Mouse (Mus musculus): ENCODE results near the gene Brf1. TPM values are rescaled to one million over a fixed set of nuclear protein-coding genes. Genes with fewer than 3 reads are reported as not detected.

The Brf1 gene
- polyA plus RNA-seq, 1 experiment = 27.2 TPM

DNA sequence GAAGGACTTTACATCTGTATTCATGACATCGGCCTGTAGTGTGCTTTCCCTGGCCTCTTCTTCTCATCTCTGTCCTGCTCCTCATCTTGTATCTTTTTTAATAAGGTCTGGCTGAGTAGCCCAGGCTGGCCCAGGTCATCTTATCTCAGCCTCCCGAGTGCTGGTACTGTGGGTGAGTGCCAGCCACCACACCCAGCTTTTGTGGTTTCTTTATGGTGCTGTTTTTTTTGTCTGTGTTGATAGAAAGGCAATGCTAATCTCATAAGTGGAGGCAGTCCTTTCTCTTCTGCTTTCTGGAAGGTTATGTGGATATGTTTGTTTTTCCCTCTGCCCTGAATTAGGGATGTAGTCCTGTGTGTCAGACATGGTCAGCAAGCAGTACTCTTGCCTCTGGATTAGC, 42.0 kb upstream of the Brf1 start:
- Histone ChIP-seq H3K36me3 (ENCODE audit: control insufficient read depth, insufficient read depth) (peaks cover 34% of the 10 kb centered on the region), H3K79me2 (ENCODE audit: control insufficient read depth, insufficient read depth) (peaks cover 76% of the 10 kb centered on the region), H3K27me3 (ENCODE audit: control insufficient read depth, insufficient read depth, insufficient read length) (no peaks in the 10 kb centered on the region), H3K79me3 (ENCODE audit: low read depth) (peaks cover 21% of the 10 kb centered on the region), H3K4me3 (ENCODE audit: insufficient read depth, poor library complexity, severe bottlenecking) (no peak overlapping the region), H3ac (ENCODE audit: control insufficient read depth, insufficient read length, low read depth) (no peak overlapping the region)
- TF ChIP-seq MYOD1 (IDR thresholded peaks at IDR 0.05; ENCODE audit: control insufficient read depth, insufficient read length, low read depth) (no peak), CEBPB (IDR thresholded peaks at IDR 0.05; ENCODE audit: low read depth) (no peak), MAX (IDR thresholded peaks at IDR 0.05) (no peak), FOSL1 (IDR thresholded peaks at IDR 0.05; ENCODE audit: insufficient read depth, low read length, poor library complexity, severe bottlenecking) (no peak), USF1 (IDR thresholded peaks at IDR 0.05; ENCODE audit: low read depth) (no peak)

DNA sequence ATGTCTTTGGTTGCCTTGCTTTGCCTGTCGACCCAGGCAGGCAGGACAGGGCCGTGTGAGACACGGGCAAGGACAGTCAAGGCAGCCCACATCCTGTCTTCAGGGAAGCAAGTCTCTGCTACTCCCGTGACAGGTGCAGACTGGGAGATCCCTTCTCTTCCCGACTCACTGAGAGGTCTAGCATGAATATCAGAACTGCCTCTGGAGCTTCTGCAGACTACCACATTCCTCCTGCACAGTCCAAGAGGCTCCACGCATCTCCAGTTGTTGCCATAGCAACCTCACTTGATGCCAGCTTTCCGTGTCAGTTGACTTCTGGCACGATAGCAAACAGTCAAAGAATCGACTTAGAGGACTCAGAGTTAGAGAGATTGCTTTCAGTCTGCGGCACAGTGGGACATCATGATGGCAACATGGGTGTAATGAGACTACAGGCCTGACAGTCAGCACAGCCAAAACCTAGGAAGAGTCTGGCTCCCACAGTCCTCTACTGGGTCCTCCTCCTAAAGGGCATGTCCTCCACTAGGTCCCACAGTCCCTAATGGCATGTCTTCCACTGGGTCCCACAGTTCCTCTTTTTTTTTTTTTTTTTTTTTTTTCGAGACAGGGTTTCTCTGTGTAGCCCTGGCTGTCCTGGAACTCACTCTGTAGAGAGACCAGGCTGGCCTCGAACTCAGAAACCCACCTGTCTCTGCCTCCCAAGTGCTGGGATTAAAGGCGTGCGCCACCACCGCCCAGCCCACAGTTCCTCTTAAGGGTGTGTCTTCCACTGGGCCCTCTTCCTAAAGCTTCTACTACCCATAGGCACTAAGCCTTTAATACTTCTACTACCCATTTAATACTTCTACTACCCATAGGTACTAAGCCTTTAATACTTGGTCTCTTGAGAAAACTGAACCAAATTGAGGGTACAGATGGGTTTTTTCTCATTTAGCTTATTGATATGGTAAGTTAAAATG, 41.3 kb upstream of the Brf1 start:
- Histone ChIP-seq H3K4me3 (ENCODE audit: insufficient read depth, poor library complexity, severe bottlenecking) (no peak overlapping the region), H3K79me2 (ENCODE audit: control insufficient read depth, insufficient read depth) (peaks cover 83% of the 10 kb centered on the region), H3K36me3 (ENCODE audit: control insufficient read depth, insufficient read depth) (peaks cover 35% of the 10 kb centered on the region), H3ac (ENCODE audit: control insufficient read depth, insufficient read length, low read depth) (no peak overlapping the region), H3K79me3 (ENCODE audit: low read depth) (peaks cover 24% of the 10 kb centered on the region), H3K27me3 (ENCODE audit: control insufficient read depth, insufficient read depth, insufficient read length) (no peaks in the 10 kb centered on the region)
- TF ChIP-seq MYOD1 (IDR thresholded peaks at IDR 0.05; ENCODE audit: control insufficient read depth, insufficient read length, low read depth) (peak; percentile 77), MAX (IDR thresholded peaks at IDR 0.05) (no peak)

DNA sequence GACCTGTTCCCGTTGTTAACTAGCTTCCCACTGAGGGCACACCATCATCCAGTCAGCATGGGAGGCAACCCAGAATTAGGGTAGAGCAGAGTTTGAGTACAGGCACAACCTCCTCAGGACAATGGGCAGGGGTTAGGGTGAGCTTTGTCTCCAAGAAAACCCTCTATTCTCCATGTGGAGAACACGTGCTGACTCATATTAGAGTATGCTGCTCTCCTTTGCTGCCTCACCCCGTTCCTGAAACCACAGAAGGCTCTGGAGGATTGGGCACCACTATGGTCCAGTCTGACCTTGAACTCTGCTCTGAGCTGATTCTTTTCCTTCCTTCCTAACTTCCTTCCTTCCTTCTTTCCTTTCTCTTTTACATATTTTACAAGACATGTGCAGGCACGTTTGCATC, 37.9 kb upstream of the Brf1 start:
- Histone ChIP-seq H3K79me2 (ENCODE audit: control insufficient read depth, insufficient read depth) (peaks cover 99% of the 10 kb centered on the region), H3K36me3 (ENCODE audit: control insufficient read depth, insufficient read depth) (peaks cover 30% of the 10 kb centered on the region), H3K4me3 (ENCODE audit: insufficient read depth, poor library complexity, severe bottlenecking) (no peak overlapping the region), H3K27me3 (ENCODE audit: control insufficient read depth, insufficient read depth, insufficient read length) (no peaks in the 10 kb centered on the region), H3ac (ENCODE audit: control insufficient read depth, insufficient read length, low read depth) (no peak overlapping the region), H3K79me3 (ENCODE audit: low read depth) (peaks cover 39% of the 10 kb centered on the region)
- TF ChIP-seq MYOD1 (IDR thresholded peaks at IDR 0.05; ENCODE audit: control insufficient read depth, insufficient read length, low read depth) (no peak), CEBPB (IDR thresholded peaks at IDR 0.05; ENCODE audit: low read depth) (no peak), MYOG (IDR thresholded peaks at IDR 0.05; ENCODE audit: control insufficient read depth, extremely low read depth, insufficient read length) (no peak), USF1 (IDR thresholded peaks at IDR 0.05; ENCODE audit: low read depth) (peak; percentile 65), MAX (IDR thresholded peaks at IDR 0.05) (peak; percentile 95), FOSL1 (IDR thresholded peaks at IDR 0.05; ENCODE audit: insufficient read depth, low read length, poor library complexity, severe bottlenecking) (no peak), CTCF (IDR thresholded peaks at IDR 0.05; ENCODE audit: control insufficient read depth, insufficient read depth, insufficient read length) (no peak)

DNA sequence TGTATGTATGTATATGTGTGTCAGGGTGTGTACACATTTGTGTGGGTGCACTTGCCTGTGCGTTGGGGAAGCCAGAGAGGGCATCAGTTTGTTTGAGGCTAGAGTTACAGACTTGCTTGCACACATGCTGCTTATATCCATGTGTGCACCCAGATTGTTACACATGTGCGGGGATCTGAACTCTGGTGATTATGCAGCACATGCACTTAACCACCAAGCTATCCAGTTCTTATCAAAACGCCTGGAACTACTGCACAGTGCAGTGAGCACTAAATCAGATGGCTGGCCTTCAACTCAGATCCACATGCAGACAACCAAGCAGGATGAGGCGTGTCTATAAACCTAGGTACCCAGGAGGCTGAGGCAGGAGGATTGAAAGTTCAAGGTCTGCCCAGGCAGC, 36.5 kb upstream of the Brf1 start:
- Histone ChIP-seq H3ac (ENCODE audit: control insufficient read depth, insufficient read length, low read depth) (no peak overlapping the region), H3K27me3 (ENCODE audit: control insufficient read depth, insufficient read depth, insufficient read length) (no peaks in the 10 kb centered on the region), H3K36me3 (ENCODE audit: control insufficient read depth, insufficient read depth) (peaks cover 30% of the 10 kb centered on the region), H3K79me3 (ENCODE audit: low read depth) (peaks cover 46% of the 10 kb centered on the region), H3K79me2 (ENCODE audit: control insufficient read depth, insufficient read depth) (peaks cover 99% of the 10 kb centered on the region), H3K4me3 (ENCODE audit: insufficient read depth, poor library complexity, severe bottlenecking) (no peak overlapping the region)
- TF ChIP-seq CTCF (IDR thresholded peaks at IDR 0.05; ENCODE audit: control insufficient read depth, insufficient read depth, insufficient read length) (no peak), MYOD1 (IDR thresholded peaks at IDR 0.05; ENCODE audit: control insufficient read depth, insufficient read length, low read depth) (no peak), USF1 (IDR thresholded peaks at IDR 0.05; ENCODE audit: low read depth) (no peak), MAX (IDR thresholded peaks at IDR 0.05) (no peak), CEBPB (IDR thresholded peaks at IDR 0.05; ENCODE audit: low read depth) (no peak), FOSL1 (IDR thresholded peaks at IDR 0.05; ENCODE audit: insufficient read depth, low read length, poor library complexity, severe bottlenecking) (no peak), MYOG (IDR thresholded peaks at IDR 0.05; ENCODE audit: control insufficient read depth, extremely low read depth, insufficient read length) (no peak)

DNA sequence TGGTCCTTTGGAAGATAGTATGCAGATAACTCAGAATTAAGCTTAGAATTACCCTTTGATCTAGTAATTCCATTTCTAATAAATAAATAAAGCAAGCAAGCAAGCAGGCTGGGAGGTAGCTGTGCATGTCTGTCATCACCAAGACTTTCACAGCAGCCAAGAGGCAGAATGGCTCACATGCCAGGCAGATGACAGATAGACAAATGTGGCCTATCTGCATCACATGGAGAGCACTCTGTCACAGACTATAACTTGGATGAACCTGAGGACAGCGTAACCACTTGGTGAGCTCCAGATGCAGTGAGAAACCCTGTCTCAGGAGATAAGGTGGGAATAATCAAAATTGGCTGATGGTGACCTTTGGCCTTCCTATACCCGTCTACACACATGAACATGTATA, 34.6 kb upstream of the Brf1 start:
- no peaks in the 10 kb centered on the region for H3K27me3 ChIP-seq (ENCODE audit: control insufficient read depth, insufficient read depth, insufficient read length)
- no peak overlapping the region for H3ac ChIP-seq (ENCODE audit: control insufficient read depth, insufficient read length, low read depth)
- peaks cover 56% of the 10 kb centered on the region for H3K79me3 ChIP-seq (ENCODE audit: low read depth)
- TF ChIP-seq MYOG (IDR thresholded peaks at IDR 0.05; ENCODE audit: control insufficient read depth, extremely low read depth, insufficient read length) (no peak), CEBPB (IDR thresholded peaks at IDR 0.05; ENCODE audit: low read depth) (no peak), MYOD1 (IDR thresholded peaks at IDR 0.05; ENCODE audit: control insufficient read depth, insufficient read length, low read depth) (no peak)
- H3K36me3 ChIP-seq (ENCODE audit: control insufficient read depth, insufficient read depth) = peaks cover 30% of the 10 kb centered on the region
- peaks cover 100% of the 10 kb centered on the region for H3K79me2 ChIP-seq (ENCODE audit: control insufficient read depth, insufficient read depth)
- H3K4me3 ChIP-seq (ENCODE audit: insufficient read depth, poor library complexity, severe bottlenecking) = no peak overlapping the region

Measured in C2C12 (cell line).